Mouse (Mus musculus): ENCODE data around the gene Slc17a5. TPM values are rescaled to one million over a fixed set of nuclear protein-coding genes. Genes with fewer than 3 reads are reported as not detected.
"Not testable (repeated sequence)": the region's sequence is repeated elsewhere in the genome, so short reads cannot be mapped to it uniquely, and the experiment has no call there.

Slc17a5 gene
- polyA plus RNA-seq, 1 experiment from 2014 or later, result 9.7 TPM

DNA sequence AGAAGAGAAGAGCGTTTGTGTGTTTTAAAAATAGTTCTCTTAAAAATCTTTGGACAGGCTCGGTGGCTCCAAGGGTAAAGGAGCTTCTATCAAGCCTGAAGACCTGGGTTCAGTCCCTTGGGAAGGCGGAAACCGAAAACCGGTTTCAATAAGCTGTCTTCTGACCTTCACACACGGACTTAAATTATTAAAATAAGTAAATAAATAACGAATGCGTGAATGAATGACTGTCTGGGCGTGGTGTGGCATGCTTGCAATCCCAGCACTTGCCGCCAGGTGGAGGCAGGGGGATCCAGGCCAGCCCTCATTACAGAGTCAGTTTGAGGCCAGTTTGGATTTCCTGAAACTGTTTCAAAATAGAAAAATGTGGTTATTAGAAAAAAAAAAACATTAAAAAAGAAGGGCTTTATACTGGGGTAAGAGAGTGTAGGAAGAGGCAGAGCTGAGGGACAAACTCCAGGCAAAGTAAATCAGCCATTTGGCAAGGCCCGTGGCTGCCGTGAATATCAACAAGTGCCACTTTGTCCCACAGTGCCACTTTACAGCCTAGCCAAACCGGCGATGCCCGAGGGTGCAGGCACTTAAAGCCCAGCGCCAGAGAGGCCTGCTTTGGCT is 60.0 kb downstream of the Slc17a5 start:
- H3K4me1 ChIP-seq (ENCODE audit: control insufficient read depth, insufficient read depth, low read length), result peaks cover 14% of the 10 kb centered on the region; the same call in 1 of the 2 replicates
- H3K4me2 ChIP-seq (ENCODE audit: low read depth, low read length), result peak overlapping the region; percentile 93
- H3K9ac ChIP-seq (ENCODE audit: low read length), result peak overlapping the region; percentile 66
- no peaks in the 10 kb centered on the region for H3K36me3 ChIP-seq (ENCODE audit: control insufficient read depth, insufficient read depth)
- ATAC-seq (replicated peaks; ENCODE audit: extremely low read depth, insufficient read depth, low FRiP score), result peak; percentile 61
- peak overlapping the region; percentile 86 for H3K27ac ChIP-seq (ENCODE audit: low read length)
- no peaks in the 10 kb centered on the region for H3K9me3 ChIP-seq (replicated peaks; ENCODE audit: control insufficient read depth, low read length)
- WGBS, result under 1% methylated on average over 16 of the region's 16 CpGs
- H3K27me3 ChIP-seq (ENCODE audit: control insufficient read depth, insufficient read depth, low read length), result no peaks in the 10 kb centered on the region
- peak overlapping the region; percentile 59 for H3K4me3 ChIP-seq (ENCODE audit: low read length)

GRCm38 (mm10) chr9:78527301-78527761 is 60.5 kb downstream of the Slc17a5 start:
- H3K9me3 ChIP-seq (replicated peaks; ENCODE audit: control insufficient read depth, low read length), result no peaks in the 10 kb centered on the region
- H3K36me3 ChIP-seq (ENCODE audit: control insufficient read depth, insufficient read depth), result no peaks in the 10 kb centered on the region
- peak overlapping the region; percentile 93 for H3K4me2 ChIP-seq (ENCODE audit: low read depth, low read length)
- no peaks in the 10 kb centered on the region for H3K27me3 ChIP-seq (ENCODE audit: control insufficient read depth, insufficient read depth, low read length)
- ATAC-seq (replicated peaks; ENCODE audit: extremely low read depth, insufficient read depth, low FRiP score), result peak; percentile 88
- peaks cover 14% of the 10 kb centered on the region; the same call in 1 of the 2 replicates for H3K4me1 ChIP-seq (ENCODE audit: control insufficient read depth, insufficient read depth, low read length)
- H3K27ac ChIP-seq (ENCODE audit: low read length), result peak overlapping the region; percentile 86
- peak overlapping the region; percentile 59 for H3K4me3 ChIP-seq (ENCODE audit: low read length)
- H3K9ac ChIP-seq (ENCODE audit: low read length), result peak overlapping the region; percentile 66
- under 1% methylated on average over 24 of the region's 24 CpGs for WGBS

DNA sequence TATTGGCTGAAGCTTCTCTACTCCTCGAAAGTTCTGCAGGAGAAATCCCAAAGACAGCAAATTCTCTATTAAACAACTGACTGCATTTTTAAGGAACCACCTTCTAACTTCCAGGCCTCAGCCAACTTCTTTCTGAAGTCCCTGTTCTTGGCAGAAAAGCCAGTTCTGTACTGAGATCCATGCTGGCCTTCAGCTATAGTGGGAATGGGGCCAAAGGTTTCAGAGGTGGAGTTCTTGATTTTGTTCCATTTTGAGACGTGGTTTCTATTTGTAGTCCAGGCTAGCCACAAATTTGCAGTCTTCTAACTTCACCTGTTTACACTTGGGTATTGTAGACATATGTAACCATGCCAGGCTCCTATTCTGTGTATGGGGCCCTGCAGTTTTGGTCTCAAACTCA is 61.6 kb downstream of the Slc17a5 start:
- H3K4me2 ChIP-seq (ENCODE audit: low read depth, low read length), result no peak overlapping the region
- H3K9me3 ChIP-seq (replicated peaks; ENCODE audit: control insufficient read depth, low read length), result no peaks in the 10 kb centered on the region
- H3K36me3 ChIP-seq (ENCODE audit: control insufficient read depth, insufficient read depth), result no peaks in the 10 kb centered on the region
- H3K4me3 ChIP-seq (ENCODE audit: low read length), result no peak overlapping the region
- no peak overlapping the region for H3K9ac ChIP-seq (ENCODE audit: low read length)
- no peak overlapping the region for H3K27ac ChIP-seq (ENCODE audit: low read length)
- no peak for ATAC-seq (replicated peaks; ENCODE audit: extremely low read depth, insufficient read depth, low FRiP score)
- H3K27me3 ChIP-seq (ENCODE audit: control insufficient read depth, insufficient read depth, low read length), result no peaks in the 10 kb centered on the region
- H3K4me1 ChIP-seq (ENCODE audit: control insufficient read depth, insufficient read depth, low read length), result peaks cover 9% of the 10 kb centered on the region; the same call in 1 of the 2 replicates
- WGBS, result 84% methylated on average over 2 of the region's 2 CpGs

DNA sequence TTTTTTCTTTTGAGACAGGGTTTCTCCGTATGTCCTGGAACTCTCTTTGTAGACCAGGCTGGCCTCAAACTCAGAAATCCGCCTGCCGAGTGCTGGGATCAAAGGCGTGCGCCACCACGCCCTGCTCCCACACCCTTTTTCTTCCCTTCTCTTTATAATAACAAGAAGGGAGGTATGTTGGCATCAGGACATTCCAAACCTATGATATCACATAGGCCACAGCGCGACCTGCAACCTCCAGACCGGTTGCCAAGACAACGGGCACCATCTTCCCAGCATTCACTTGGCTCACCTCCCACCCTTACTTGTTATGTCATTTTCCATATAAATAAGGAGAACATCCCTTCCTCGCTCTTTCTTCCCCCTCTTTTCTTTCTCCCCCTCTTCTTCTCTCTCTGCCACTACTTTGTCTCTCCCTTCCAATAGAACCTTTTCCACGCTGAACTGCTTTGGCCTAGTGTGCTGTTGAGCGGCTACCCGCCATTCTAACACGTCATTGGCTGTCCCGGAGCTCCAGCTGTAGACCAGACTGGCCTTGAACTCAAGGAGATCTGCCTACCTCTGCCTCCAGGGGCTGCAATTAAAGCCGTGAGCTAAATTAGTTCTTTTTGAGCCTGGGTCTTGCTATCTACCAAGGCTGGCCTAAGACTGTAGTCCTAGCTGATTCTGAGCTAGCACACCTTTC is 62.2 kb downstream of the Slc17a5 start:
- Histone ChIP-seq H3K27me3 (ENCODE audit: control insufficient read depth, insufficient read depth, low read length) (no peaks in the 10 kb centered on the region), H3K27ac (ENCODE audit: low read length) (no peak overlapping the region), H3K4me2 (ENCODE audit: low read depth, low read length) (no peak overlapping the region), H3K9ac (ENCODE audit: low read length) (no peak overlapping the region), H3K9me3 (replicated peaks; ENCODE audit: control insufficient read depth, low read length) (no peaks in the 10 kb centered on the region), H3K36me3 (ENCODE audit: control insufficient read depth, insufficient read depth) (no peaks in the 10 kb centered on the region), H3K4me3 (ENCODE audit: low read length) (no peak overlapping the region), H3K4me1 (ENCODE audit: control insufficient read depth, insufficient read depth, low read length) (peaks cover 12% of the 10 kb centered on the region)
- WGBS, result 86% methylated on average over 17 of the region's 17 CpGs
- ATAC-seq (replicated peaks; ENCODE audit: extremely low read depth, insufficient read depth, low FRiP score), result no peak

- 28% methylated on average over 14 of the region's 14 CpGs for WGBS
- Histone ChIP-seq H3K27ac (ENCODE audit: low read length) (no peak overlapping the region), H3K4me2 (ENCODE audit: low read depth, low read length) (peak overlapping the region; percentile 91), H3K4me1 (ENCODE audit: control insufficient read depth, insufficient read depth, low read length) (peaks cover 9% of the 10 kb centered on the region), H3K4me3 (ENCODE audit: low read length) (peak overlapping the region; percentile 58), H3K27me3 (ENCODE audit: control insufficient read depth, insufficient read depth, low read length) (no peaks in the 10 kb centered on the region), H3K9me3 (replicated peaks; ENCODE audit: control insufficient read depth, low read length) (no peaks in the 10 kb centered on the region), H3K9ac (ENCODE audit: low read length) (peak overlapping the region; percentile 73), H3K36me3 (ENCODE audit: control insufficient read depth, insufficient read depth) (no peaks in the 10 kb centered on the region)
- ATAC-seq (replicated peaks; ENCODE audit: extremely low read depth, insufficient read depth, low FRiP score), result no peak
Observed at GRCm38 (mm10) chr9:78521689-78522088, 66.2 kb downstream of the Slc17a5 start.

DNA sequence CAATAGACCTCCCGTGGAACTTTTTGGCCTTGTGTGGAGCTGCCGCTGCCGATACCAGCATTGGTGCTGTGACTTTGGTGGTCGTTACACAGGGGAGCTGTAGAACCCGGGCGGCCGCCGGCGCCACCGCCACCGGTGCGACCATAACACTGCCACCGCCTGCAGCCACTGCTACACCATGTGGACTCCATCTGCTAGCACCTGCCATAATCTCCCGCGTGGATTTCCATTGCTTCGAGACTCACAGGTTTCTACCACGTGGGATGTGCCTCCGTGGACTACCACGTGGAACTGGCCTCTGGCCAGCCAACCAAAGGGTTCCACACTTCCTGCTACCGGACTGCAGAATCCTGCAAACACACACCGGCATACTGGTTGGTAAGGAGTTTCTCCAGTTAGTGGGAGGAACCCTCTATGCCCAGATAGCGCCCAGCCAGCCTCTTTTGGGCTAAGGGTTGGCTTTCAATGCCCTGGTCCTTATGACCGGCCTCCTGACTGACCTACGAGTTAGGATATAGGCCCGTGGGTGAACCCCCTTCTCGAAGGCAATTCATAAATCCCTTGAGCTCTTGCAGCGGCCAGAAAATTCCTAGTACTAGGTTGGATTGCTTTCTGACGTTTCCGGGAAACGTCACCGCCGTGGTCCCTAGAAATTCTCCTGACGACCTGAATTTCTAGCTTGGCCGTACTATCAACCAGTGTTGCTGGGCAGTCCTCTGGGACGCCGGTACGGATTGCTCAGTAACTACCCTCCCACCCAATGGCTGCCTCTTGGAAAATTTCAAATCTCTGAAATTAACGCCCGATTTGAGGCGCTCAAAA is 66.8 kb downstream of the Slc17a5 start:
- Histone ChIP-seq H3K9ac (ENCODE audit: low read length) (peak overlapping the region; percentile 73), H3K4me1 (ENCODE audit: control insufficient read depth, insufficient read depth, low read length) (peaks cover 11% of the 10 kb centered on the region), H3K36me3 (ENCODE audit: control insufficient read depth, insufficient read depth) (no peaks in the 10 kb centered on the region), H3K27ac (ENCODE audit: low read length) (peak overlapping the region; percentile 68), H3K4me2 (ENCODE audit: low read depth, low read length) (peak overlapping the region; percentile 91), H3K4me3 (ENCODE audit: low read length) (peak overlapping the region; percentile 58), H3K27me3 (ENCODE audit: control insufficient read depth, insufficient read depth, low read length) (no peaks in the 10 kb centered on the region), H3K9me3 (replicated peaks; ENCODE audit: control insufficient read depth, low read length) (no peaks in the 10 kb centered on the region)
- WGBS, result 2% methylated on average over 40 of the region's 40 CpGs
- peak; percentile 29; the same call in 1 of the 2 replicates for ATAC-seq (replicated peaks; ENCODE audit: extremely low read depth, insufficient read depth, low FRiP score)

- Histone ChIP-seq H3K9ac (ENCODE audit: low read length) (peak overlapping the region; percentile 73), H3K27me3 (ENCODE audit: control insufficient read depth, insufficient read depth, low read length) (no peaks in the 10 kb centered on the region), H3K27ac (ENCODE audit: low read length) (peak overlapping the region; percentile 71), H3K4me2 (ENCODE audit: low read depth, low read length) (peak overlapping the region; percentile 91), H3K4me3 (ENCODE audit: low read length) (peak overlapping the region; percentile 58), H3K9me3 (replicated peaks; ENCODE audit: control insufficient read depth, low read length) (no peaks in the 10 kb centered on the region), H3K36me3 (ENCODE audit: control insufficient read depth, insufficient read depth) (no peaks in the 10 kb centered on the region), H3K4me1 (ENCODE audit: control insufficient read depth, insufficient read depth, low read length) (peaks cover 14% of the 10 kb centered on the region)
- ATAC-seq (replicated peaks; ENCODE audit: extremely low read depth, insufficient read depth, low FRiP score), result peak; percentile 68
- 4% methylated on average over 15 of the region's 15 CpGs for WGBS
Observed at GRCm38 (mm10) chr9:78520127-78520779, 67.6 kb downstream of the Slc17a5 start.

DNA sequence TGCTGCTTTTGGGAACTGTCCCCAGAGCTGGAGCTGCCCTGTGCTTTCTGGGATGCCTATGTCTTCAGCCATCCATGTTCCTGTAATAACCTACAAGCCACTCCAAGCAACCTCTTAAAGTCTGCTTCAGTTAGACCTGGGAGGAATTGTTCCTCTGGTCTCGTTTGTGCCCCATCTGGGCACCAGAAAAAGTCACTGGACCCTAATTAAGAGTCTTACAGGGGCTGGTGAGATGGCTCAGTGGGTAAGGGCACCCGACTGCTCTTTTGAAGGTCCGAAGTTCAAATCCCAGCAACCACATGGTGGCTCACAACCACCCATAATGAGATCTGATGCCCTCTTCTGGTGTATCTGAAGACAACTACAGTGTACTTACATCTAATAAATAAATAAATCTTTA is 70.6 kb downstream of the Slc17a5 start:
- 76% methylated on average over 3 of the region's 3 CpGs for WGBS

More for the DNA sequence above, 70.6 kb downstream of the Slc17a5 start:
- not testable (repeated sequence) for H3K36me3 ChIP-seq (ENCODE audit: control insufficient read depth, insufficient read depth); H3K4me2 ChIP-seq (ENCODE audit: low read depth, low read length); H3K9ac ChIP-seq (ENCODE audit: low read length); ATAC-seq (replicated peaks; ENCODE audit: extremely low read depth, insufficient read depth, low FRiP score); H3K27me3 ChIP-seq (ENCODE audit: control insufficient read depth, insufficient read depth, low read length); H3K4me3 ChIP-seq (ENCODE audit: low read length); H3K27ac ChIP-seq (ENCODE audit: low read length); H3K9me3 ChIP-seq (replicated peaks; ENCODE audit: control insufficient read depth, low read length)
- H3K4me1 ChIP-seq (ENCODE audit: control insufficient read depth, insufficient read depth, low read length), result peaks cover 18% of the 10 kb centered on the region

Measured in heart, embryonic 16.5 days (tissue).